Mouse (Mus musculus): ENCODE measurements at regions not wholly inside any gene's neighbourhood (a gene's known extent, or its start where the extent isn't known, plus 50 kb on each side); places are given as distances from the start of the nearest gene placed in this dataset.

DNA sequence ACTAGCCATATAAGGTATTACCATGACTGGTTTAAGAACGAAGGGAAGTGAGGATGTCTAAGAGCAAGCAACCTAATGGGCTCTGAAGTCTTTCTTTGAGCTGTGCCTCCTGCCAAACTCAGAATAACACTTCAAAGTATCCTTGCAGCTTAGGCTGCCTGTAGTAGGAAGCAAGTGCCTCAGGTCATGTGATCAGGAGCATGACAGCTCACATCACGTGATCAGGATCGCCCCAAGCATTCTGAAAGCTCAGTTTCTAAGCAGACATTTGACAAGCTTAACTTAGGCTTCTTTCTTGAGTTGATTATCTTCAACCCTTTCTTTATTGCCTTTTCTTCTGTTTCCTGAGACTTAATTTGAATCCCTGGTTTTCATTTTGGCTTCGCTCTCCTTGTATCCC lies 462.4 kb upstream of the Gcfc2 start:
- TF ChIP-seq USF1 (IDR thresholded peaks at IDR 0.05; ENCODE audit: low read depth) (peak; percentile 56), FOSL1 (IDR thresholded peaks at IDR 0.05; ENCODE audit: insufficient read depth, low read length, poor library complexity, severe bottlenecking) (no peak)
- H3ac ChIP-seq (ENCODE audit: control insufficient read depth, insufficient read length, low read depth) = no peak overlapping the region
- H3K36me3 ChIP-seq (ENCODE audit: control insufficient read depth, insufficient read depth) = no peaks in the 10 kb centered on the region
- no peaks in the 10 kb centered on the region for H3K79me3 ChIP-seq (ENCODE audit: low read depth)
- no peaks in the 10 kb centered on the region for H3K27me3 ChIP-seq (ENCODE audit: control insufficient read depth, insufficient read depth, insufficient read length)
- no peak overlapping the region for H3K4me3 ChIP-seq (ENCODE audit: insufficient read depth, poor library complexity, severe bottlenecking)
- no peaks in the 10 kb centered on the region for H3K79me2 ChIP-seq (ENCODE audit: control insufficient read depth, insufficient read depth)

DNA sequence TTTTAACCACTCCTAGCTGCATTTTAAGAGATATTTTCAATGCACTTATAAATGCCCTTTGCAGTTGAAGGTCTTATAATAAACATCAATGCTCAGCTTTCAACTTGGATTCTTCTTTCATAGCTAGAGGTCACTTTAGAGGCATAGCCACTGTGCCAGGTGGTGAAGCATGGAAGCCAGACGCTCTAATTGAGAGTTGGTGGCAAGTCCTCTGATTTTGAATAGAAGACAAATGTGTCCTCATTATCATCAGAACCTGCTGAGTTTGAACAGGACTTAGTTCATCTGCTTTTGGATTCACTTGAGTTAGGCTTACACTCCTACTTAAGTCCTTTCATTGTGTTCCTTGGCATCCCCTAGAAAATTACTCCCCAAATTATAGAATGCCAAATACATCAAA lies 459.0 kb upstream of the Gcfc2 start:
- Histone ChIP-seq H3K27me3 (ENCODE audit: control insufficient read depth, insufficient read depth, insufficient read length) (no peaks in the 10 kb centered on the region), H3K36me3 (ENCODE audit: control insufficient read depth, insufficient read depth) (no peaks in the 10 kb centered on the region), H3K79me3 (ENCODE audit: low read depth) (no peaks in the 10 kb centered on the region), H3ac (ENCODE audit: control insufficient read depth, insufficient read length, low read depth) (no peak overlapping the region), H3K4me3 (ENCODE audit: insufficient read depth, poor library complexity, severe bottlenecking) (no peak overlapping the region), H3K79me2 (ENCODE audit: control insufficient read depth, insufficient read depth) (no peaks in the 10 kb centered on the region)
- no peak for TF ChIP-seq CTCF (IDR thresholded peaks at IDR 0.05; ENCODE audit: control insufficient read depth, insufficient read depth, insufficient read length)

DNA sequence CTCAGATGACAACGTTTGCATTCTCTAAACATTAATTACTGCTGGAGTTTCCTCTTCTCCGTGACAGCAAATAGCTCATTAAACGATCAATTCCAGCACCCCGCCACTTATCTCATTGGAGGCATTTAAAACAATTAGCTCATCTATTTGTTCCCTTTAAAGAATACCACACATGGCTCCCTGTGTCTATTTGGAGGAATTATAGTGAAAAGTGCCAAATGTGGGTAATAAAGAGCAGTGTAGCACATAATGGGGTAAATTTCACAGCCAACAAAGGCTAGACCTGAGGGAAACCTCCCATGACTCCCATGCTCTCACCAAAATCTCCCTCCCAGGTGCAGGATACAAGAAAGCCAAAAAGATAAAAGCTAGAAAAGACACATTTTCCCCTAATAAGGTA lies 456.9 kb upstream of the Gcfc2 start:
- Histone ChIP-seq H3K36me3 (ENCODE audit: control insufficient read depth, insufficient read depth) (no peaks in the 10 kb centered on the region), H3K4me3 (ENCODE audit: insufficient read depth, poor library complexity, severe bottlenecking) (no peak overlapping the region), H3ac (ENCODE audit: control insufficient read depth, insufficient read length, low read depth) (no peak overlapping the region), H3K27me3 (ENCODE audit: control insufficient read depth, insufficient read depth, insufficient read length) (no peaks in the 10 kb centered on the region), H3K79me2 (ENCODE audit: control insufficient read depth, insufficient read depth) (no peaks in the 10 kb centered on the region), H3K79me3 (ENCODE audit: low read depth) (no peaks in the 10 kb centered on the region)
- no peak for TF ChIP-seq CEBPB (IDR thresholded peaks at IDR 0.05; ENCODE audit: low read depth)
- no peak for TF ChIP-seq FOSL1 (IDR thresholded peaks at IDR 0.05; ENCODE audit: insufficient read depth, low read length, poor library complexity, severe bottlenecking)
- TF ChIP-seq MYOD1 (IDR thresholded peaks at IDR 0.05; ENCODE audit: control insufficient read depth, insufficient read length, low read depth) = no peak
- no peak for TF ChIP-seq CTCF (IDR thresholded peaks at IDR 0.05; ENCODE audit: control insufficient read depth, insufficient read depth, insufficient read length)
- TF ChIP-seq USF1 (IDR thresholded peaks at IDR 0.05; ENCODE audit: low read depth) = no peak
- TF ChIP-seq MYOG (IDR thresholded peaks at IDR 0.05; ENCODE audit: control insufficient read depth, extremely low read depth, insufficient read length) = no peak
- no peak for TF ChIP-seq MAX (IDR thresholded peaks at IDR 0.05)

DNA sequence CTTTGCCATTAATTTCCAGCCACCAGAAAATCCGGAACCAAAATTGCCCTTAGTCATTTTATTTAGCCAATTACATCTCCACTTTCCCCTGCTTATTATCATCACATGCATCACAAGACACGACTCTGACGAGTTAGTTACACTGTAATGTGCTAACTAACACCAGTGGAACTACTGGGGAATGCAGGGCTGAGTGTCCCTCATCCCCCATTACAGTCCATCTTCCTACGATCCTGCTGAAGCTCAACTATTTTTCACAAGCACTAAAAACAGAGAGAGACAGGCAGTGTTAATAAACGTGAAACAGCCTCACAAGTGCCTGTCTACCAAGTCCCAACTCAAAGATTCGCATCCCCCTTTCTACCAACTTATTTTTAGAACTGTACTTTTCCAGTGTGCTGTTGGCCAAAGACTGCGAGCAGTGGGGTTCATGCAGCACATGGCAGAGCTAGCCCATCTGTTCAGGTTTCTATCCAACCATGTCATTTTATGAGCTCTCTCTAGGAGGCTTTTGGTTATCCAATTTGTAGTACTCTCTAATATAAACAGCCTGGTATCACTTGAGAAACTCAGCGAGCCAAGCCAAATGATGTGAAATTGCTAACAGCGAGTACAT lies 452.0 kb upstream of the Gcfc2 start:
- H3K36me3 ChIP-seq (ENCODE audit: control insufficient read depth, insufficient read depth) = no peaks in the 10 kb centered on the region
- H3ac ChIP-seq (ENCODE audit: control insufficient read depth, insufficient read length, low read depth) = no peak overlapping the region
- no peaks in the 10 kb centered on the region for H3K79me3 ChIP-seq (ENCODE audit: low read depth)
- TF ChIP-seq MYOG (IDR thresholded peaks at IDR 0.05; ENCODE audit: control insufficient read depth, extremely low read depth, insufficient read length) (no peak), CEBPB (IDR thresholded peaks at IDR 0.05; ENCODE audit: low read depth) (no peak), FOSL1 (IDR thresholded peaks at IDR 0.05; ENCODE audit: insufficient read depth, low read length, poor library complexity, severe bottlenecking) (no peak), USF1 (IDR thresholded peaks at IDR 0.05; ENCODE audit: low read depth) (no peak), CTCF (IDR thresholded peaks at IDR 0.05; ENCODE audit: control insufficient read depth, insufficient read depth, insufficient read length) (no peak), MAX (IDR thresholded peaks at IDR 0.05) (no peak), MYOD1 (IDR thresholded peaks at IDR 0.05; ENCODE audit: control insufficient read depth, insufficient read length, low read depth) (no peak)
- H3K4me3 ChIP-seq (ENCODE audit: insufficient read depth, poor library complexity, severe bottlenecking) = no peak overlapping the region
- no peaks in the 10 kb centered on the region for H3K27me3 ChIP-seq (ENCODE audit: control insufficient read depth, insufficient read depth, insufficient read length)
- H3K79me2 ChIP-seq (ENCODE audit: control insufficient read depth, insufficient read depth) = no peaks in the 10 kb centered on the region

DNA sequence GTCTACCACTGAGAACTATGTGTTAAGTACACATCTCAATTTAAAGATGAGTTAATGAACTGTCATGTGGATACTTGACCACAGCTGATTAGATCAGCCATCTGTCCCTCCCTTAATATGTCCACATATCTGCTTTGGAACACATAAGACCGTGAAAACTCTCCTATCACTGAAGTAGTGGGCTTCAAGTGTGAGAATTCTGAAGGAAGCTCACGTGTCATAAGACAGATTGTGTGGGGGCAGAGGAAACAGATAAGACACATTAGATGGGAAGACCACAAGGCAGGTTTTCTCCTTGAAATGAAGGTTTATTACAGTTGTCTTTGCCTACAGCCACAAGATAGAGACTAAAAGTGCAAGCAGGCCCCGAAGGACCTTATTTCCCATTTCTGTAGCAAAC lies 451.0 kb upstream of the Gcfc2 start:
- H3K4me3 ChIP-seq (ENCODE audit: insufficient read depth, poor library complexity, severe bottlenecking) = no peak overlapping the region
- H3K79me3 ChIP-seq (ENCODE audit: low read depth) = no peaks in the 10 kb centered on the region
- no peaks in the 10 kb centered on the region for H3K27me3 ChIP-seq (ENCODE audit: control insufficient read depth, insufficient read depth, insufficient read length)
- no peaks in the 10 kb centered on the region for H3K79me2 ChIP-seq (ENCODE audit: control insufficient read depth, insufficient read depth)
- H3K36me3 ChIP-seq (ENCODE audit: control insufficient read depth, insufficient read depth) = no peaks in the 10 kb centered on the region
- TF ChIP-seq CEBPB (IDR thresholded peaks at IDR 0.05; ENCODE audit: low read depth) = no peak
- TF ChIP-seq MAX (IDR thresholded peaks at IDR 0.05) = no peak
- no peak for TF ChIP-seq MYOG (IDR thresholded peaks at IDR 0.05; ENCODE audit: control insufficient read depth, extremely low read depth, insufficient read length)
- TF ChIP-seq CTCF (IDR thresholded peaks at IDR 0.05; ENCODE audit: control insufficient read depth, insufficient read depth, insufficient read length) = no peak
- no peak for TF ChIP-seq USF1 (IDR thresholded peaks at IDR 0.05; ENCODE audit: low read depth)
- no peak for TF ChIP-seq MYOD1 (IDR thresholded peaks at IDR 0.05; ENCODE audit: control insufficient read depth, insufficient read length, low read depth)
- TF ChIP-seq FOSL1 (IDR thresholded peaks at IDR 0.05; ENCODE audit: insufficient read depth, low read length, poor library complexity, severe bottlenecking) = no peak
- H3ac ChIP-seq (ENCODE audit: control insufficient read depth, insufficient read length, low read depth) = no peak overlapping the region

DNA sequence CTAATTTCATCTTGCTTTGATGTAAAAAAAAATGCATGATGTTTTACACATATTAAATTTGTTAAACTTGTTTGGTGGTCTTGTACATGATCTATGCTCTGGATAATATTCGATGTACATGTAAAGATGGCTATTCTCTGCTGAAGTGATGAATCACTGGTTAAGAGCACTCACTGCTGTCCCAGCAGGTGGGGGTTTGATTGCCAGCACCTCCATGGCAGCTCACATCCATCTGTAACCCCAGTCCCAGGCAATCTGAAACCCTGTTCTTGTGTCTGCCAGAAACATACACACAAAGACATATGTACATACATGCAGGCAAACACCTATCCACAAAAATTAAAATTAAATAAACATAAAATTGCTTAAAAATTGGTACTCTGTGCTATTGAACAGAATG lies 448.7 kb upstream of the Gcfc2 start:
- Histone ChIP-seq H3K27me3 (ENCODE audit: control insufficient read depth, insufficient read depth, insufficient read length) (no peaks in the 10 kb centered on the region), H3K79me2 (ENCODE audit: control insufficient read depth, insufficient read depth) (no peaks in the 10 kb centered on the region), H3ac (ENCODE audit: control insufficient read depth, insufficient read length, low read depth) (no peak overlapping the region), H3K36me3 (ENCODE audit: control insufficient read depth, insufficient read depth) (no peaks in the 10 kb centered on the region), H3K4me3 (ENCODE audit: insufficient read depth, poor library complexity, severe bottlenecking) (no peak overlapping the region), H3K79me3 (ENCODE audit: low read depth) (no peaks in the 10 kb centered on the region)
- TF ChIP-seq FOSL1 (IDR thresholded peaks at IDR 0.05; ENCODE audit: insufficient read depth, low read length, poor library complexity, severe bottlenecking) (no peak), MYOD1 (IDR thresholded peaks at IDR 0.05; ENCODE audit: control insufficient read depth, insufficient read length, low read depth) (no peak), CTCF (IDR thresholded peaks at IDR 0.05; ENCODE audit: control insufficient read depth, insufficient read depth, insufficient read length) (no peak), MAX (IDR thresholded peaks at IDR 0.05) (no peak)

Data from C2C12 (cell line).